Mouse (Mus musculus) heart, embryonic 11.5 days (tissue): ENCODE measurements around the gene Ltk. TPM values are rescaled to one million over a fixed set of nuclear protein-coding genes. Genes with fewer than 3 reads are reported as not detected.

Experiments
- ATAC-seq: fragments of 200-750 bp; cut with Nextera tagmentation; replicated peaks from 2 replicates; pipeline ENCODE4 v1.8.0; 2017; ENCODE audit warnings: moderate library complexity; ENCODE audit not compliant: insufficient number of reproducible peaks, low FRiP score, low TSS enrichment
- H3K27ac ChIP-seq: fragments of 300-500 bp; sonication (generic); 2 replicates; pipeline ENCODE4 v1.5.1; 2014; ENCODE audit warnings: mild to moderate bottlenecking, low read depth, low read length
- H3K27me3 ChIP-seq: fragments of 300-500 bp; sonication (generic); 2 replicates; pipeline ENCODE4 v1.6.1; 2014; ENCODE audit warnings: mild to moderate bottlenecking, low read length, mixed read lengths; ENCODE audit not compliant: control insufficient read depth, insufficient read depth
- H3K36me3 ChIP-seq: fragments of 300-500 bp; sonication (generic); 2 replicates; pipeline ENCODE4 v1.6.1; 2014; ENCODE audit warnings: mild to moderate bottlenecking, low read length, moderate library complexity, mixed read lengths; ENCODE audit not compliant: control insufficient read depth, insufficient read depth
- H3K4me1 ChIP-seq: fragments of 300-500 bp; sonication (generic); 2 replicates; pipeline ENCODE4 v1.6.1; 2014; ENCODE audit warnings: low read length; ENCODE audit not compliant: control insufficient read depth, insufficient read depth
- H3K4me2 ChIP-seq: fragments of 300-500 bp; sonication (generic); 2 replicates; pipeline ENCODE4 v1.6.1; 2014; ENCODE audit warnings: mild to moderate bottlenecking, moderate library complexity
- H3K4me3 ChIP-seq: fragments of 300-500 bp; sonication (generic); 2 replicates; pipeline ENCODE4 v1.5.1; 2014; ENCODE audit warnings: low read depth, low read length
- H3K9ac ChIP-seq: fragments of 300-500 bp; sonication (generic); 2 replicates; pipeline ENCODE4 v1.6.1; 2014; ENCODE audit warnings: mild to moderate bottlenecking, low read depth, low read length, moderate library complexity
- H3K9me3 ChIP-seq: fragments of 300-500 bp; sonication (generic); replicated peaks from 2 replicates; pipeline ENCODE4 v1.6.1; 2016; ENCODE audit warnings: low read length; ENCODE audit not compliant: control insufficient read depth
- WGBS: fragments of 180-500 bp; shearing (Covaris S2); extraction: QIAGEN DNeasy Blood & Tissue Kit; methylation state at CpG from one replicate; pipeline ENCODE4 v1.1.7; 2014; ENCODE audit not compliant: insufficient replicate concordance; 5-methylcytosine and 5-hydroxymethylcytosine counted together
- polyA plus RNA-seq: library from polyadenylated mRNA; unstranded; fragments of >200 nt; fragmentation: Nextera tagmentation; extraction: Ambion mirVana; gene quantifications from 2 replicates; pipeline ENCODE4 v1.2.1, GENCODE M21; 2014

Gene Ltk
- polyA plus RNA-seq: 0.07 TPM in 1 of 2 replicates, not detected in the other

GRCm38 (mm10) chr2:119760251-119760650 lies at the start of gene Ltk:
TSS of gene Ltk (minus strand) at chr2:119760431.
- Histone ChIP-seq H3K4me1 (no peaks in the 10 kb centered on the region; the same call in 1 of the 2 replicates), H3K36me3 (no peaks in the 10 kb centered on the region), H3K9ac (no peak within 1 kb of the TSS), H3K9me3 (no peaks in the 10 kb centered on the region), H3K4me3 (peak within 1 kb of the TSS; percentile 70; the same call in 1 of the 2 replicates), H3K27ac (no peak within 1 kb of the TSS), H3K27me3 (peaks cover 51% of the 10 kb centered on the region), H3K4me2 (peak within 1 kb of the TSS; percentile 100)
- no peak for ATAC-seq
- WGBS: 8% methylated on average over 9 of the region's 9 CpGs

GRCm38 (mm10) chr2:119808881-119809280 lies 48.6 kb upstream of the Ltk start:
- Histone ChIP-seq H3K27ac (no peak overlapping the region; the same call in 1 of the 2 replicates), H3K9ac (0 out of 2 replicates have a peak overlapping the region, but pooled peaks have one; percentile 39), H3K36me3 (no peaks in the 10 kb centered on the region)

DNA sequence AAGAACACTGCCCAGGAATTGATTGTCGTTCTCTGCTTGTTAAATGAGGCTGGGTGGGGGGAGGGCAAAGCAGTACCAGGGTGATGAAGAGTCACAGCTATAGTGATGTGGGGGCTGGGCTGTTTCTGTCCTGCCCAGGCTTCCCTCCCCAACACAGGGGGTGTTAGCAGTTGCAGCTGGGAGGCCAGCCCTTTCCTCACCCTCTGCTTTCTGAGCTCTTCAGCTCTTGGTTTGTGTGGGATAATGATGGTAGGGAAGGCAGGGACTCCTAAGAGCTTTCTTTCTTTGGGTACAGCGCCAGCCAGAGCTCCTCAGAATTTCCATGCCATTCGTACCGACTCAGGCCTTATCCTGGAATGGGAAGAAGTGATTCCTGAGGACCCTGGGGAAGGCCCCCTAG lies 48.2 kb upstream of the Ltk start:
- no peaks in the 10 kb centered on the region for H3K9me3 ChIP-seq
- peaks cover 32% of the 10 kb centered on the region for H3K4me1 ChIP-seq
- ATAC-seq: no peak
- 14% methylated on average over 4 of the region's 4 CpGs for WGBS
- no peak overlapping the region for H3K27ac ChIP-seq
- no peak overlapping the region for H3K4me3 ChIP-seq
- no peaks in the 10 kb centered on the region for H3K36me3 ChIP-seq
- no peak overlapping the region for H3K9ac ChIP-seq
- H3K4me2 ChIP-seq: peak overlapping the region; percentile 29; the same call in 1 of the 2 replicates
- H3K27me3 ChIP-seq: peaks cover 4% of the 10 kb centered on the region

More at GRCm38 (mm10) chr2:119808881-119809280, 48.6 kb upstream of the Ltk start:
- H3K4me1 ChIP-seq: peaks cover 28% of the 10 kb centered on the region
- WGBS: 16% methylated on average over 4 of the region's 4 CpGs
- H3K27me3 ChIP-seq: peaks cover 4% of the 10 kb centered on the region
- H3K9me3 ChIP-seq: no peaks in the 10 kb centered on the region
- no peak; the same call in 1 of the 2 replicates for ATAC-seq
- H3K4me3 ChIP-seq: no peak overlapping the region
- H3K4me2 ChIP-seq: peak overlapping the region; percentile 29

- ATAC-seq: no peak
- H3K9me3 ChIP-seq: no peaks in the 10 kb centered on the region
- no peak overlapping the region for H3K27ac ChIP-seq
- WGBS: 40% methylated on average over 8 of the region's 8 CpGs
- no peaks in the 10 kb centered on the region for H3K36me3 ChIP-seq
- H3K9ac ChIP-seq: no peak overlapping the region
- H3K4me1 ChIP-seq: peaks cover 44% of the 10 kb centered on the region
- peaks cover 12% of the 10 kb centered on the region for H3K27me3 ChIP-seq
- H3K4me2 ChIP-seq: no peak overlapping the region
- no peak overlapping the region for H3K4me3 ChIP-seq
Measured at GRCm38 (mm10) chr2:119805536-119805935, 45.3 kb upstream of the Ltk start.

- Histone ChIP-seq H3K9ac (no peak overlapping the region), H3K4me3 (no peak overlapping the region), H3K27ac (no peak overlapping the region), H3K4me1 (peaks cover 47% of the 10 kb centered on the region), H3K9me3 (no peaks in the 10 kb centered on the region), H3K27me3 (peaks cover 8% of the 10 kb centered on the region; the same call in 1 of the 2 replicates), H3K36me3 (no peaks in the 10 kb centered on the region), H3K4me2 (no peak overlapping the region)
- WGBS: 46% methylated on average over 9 of the region's 9 CpGs
- no peak for ATAC-seq
Measured at GRCm38 (mm10) chr2:119804776-119805175, 44.5 kb upstream of the Ltk start.

DNA sequence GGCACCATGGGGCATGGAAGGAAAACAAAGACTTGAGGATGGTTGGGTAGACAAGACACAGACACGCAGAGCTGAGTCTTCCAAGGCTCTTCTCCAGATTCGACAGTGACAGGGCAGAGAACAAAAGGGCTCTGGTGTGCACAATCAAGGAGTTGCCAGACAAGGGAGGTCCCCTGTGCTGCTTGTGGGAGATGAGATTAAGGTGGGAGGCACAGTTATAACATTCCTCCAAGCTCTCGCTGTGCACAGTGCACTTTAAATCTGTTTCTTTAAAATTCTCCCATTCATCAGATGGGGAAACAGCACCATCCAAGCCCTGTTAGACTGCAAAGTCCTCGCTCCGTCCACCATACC lies 44.0 kb upstream of the Ltk start:
- Histone ChIP-seq H3K4me1 (peaks cover 47% of the 10 kb centered on the region), H3K27ac (no peak overlapping the region), H3K9me3 (no peaks in the 10 kb centered on the region), H3K4me3 (no peak overlapping the region), H3K27me3 (peaks cover 8% of the 10 kb centered on the region), H3K9ac (no peak overlapping the region), H3K36me3 (no peaks in the 10 kb centered on the region), H3K4me2 (no peak overlapping the region)
- no peak for ATAC-seq
- 47% methylated on average over 5 of the region's 5 CpGs for WGBS

GRCm38 (mm10) chr2:119803618-119804274 lies 43.5 kb upstream of the Ltk start:
- no peak overlapping the region for H3K4me3 ChIP-seq
- no peak overlapping the region for H3K4me2 ChIP-seq
- H3K4me1 ChIP-seq: peaks cover 41% of the 10 kb centered on the region
- WGBS: 50% methylated on average over 6 of the region's 6 CpGs
- H3K27me3 ChIP-seq: peaks cover 14% of the 10 kb centered on the region
- H3K9ac ChIP-seq: peak overlapping the region; percentile 16; the same call in 1 of the 2 replicates
- H3K27ac ChIP-seq: no peak overlapping the region
- ATAC-seq: no peak
- no peaks in the 10 kb centered on the region for H3K36me3 ChIP-seq
- H3K9me3 ChIP-seq: no peaks in the 10 kb centered on the region

GRCm38 (mm10) chr2:119802767-119803617 lies 42.8 kb upstream of the Ltk start:
- no peaks in the 10 kb centered on the region for H3K36me3 ChIP-seq
- H3K4me1 ChIP-seq: peaks cover 42% of the 10 kb centered on the region
- no peak overlapping the region for H3K4me2 ChIP-seq
- ATAC-seq: 0 out of 2 replicates have a peak, but pooled peaks have one; percentile 7
- no peak overlapping the region for H3K4me3 ChIP-seq
- no peak overlapping the region for H3K27ac ChIP-seq
- WGBS: 46% methylated on average over 10 of the region's 10 CpGs
- H3K27me3 ChIP-seq: peaks cover 18% of the 10 kb centered on the region
- H3K9me3 ChIP-seq: no peaks in the 10 kb centered on the region
- no peak overlapping the region for H3K9ac ChIP-seq
